In the genomic region with DNA sequence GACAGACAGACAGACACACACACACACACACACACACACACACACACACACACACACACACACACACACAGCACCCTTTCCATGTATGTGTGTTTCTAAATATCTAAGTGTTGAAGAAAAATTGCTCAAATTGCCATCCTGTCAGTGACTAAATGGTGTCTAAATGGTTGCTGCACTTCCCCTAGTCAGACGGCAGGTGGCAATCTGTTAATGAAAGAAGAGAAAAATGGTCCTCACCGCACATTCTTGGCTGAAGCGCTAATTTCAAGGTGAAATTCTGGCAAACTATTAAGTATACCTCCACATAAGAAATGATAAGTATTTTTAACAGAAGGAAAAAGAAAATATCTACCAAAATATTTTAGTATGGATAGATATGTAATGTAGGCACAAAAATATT, we compare ENCODE assay signal across 9 mouse cellular contexts. TPM values are rescaled to one million over a fixed set of nuclear protein-coding genes. Genes with fewer than 3 reads are reported as not detected.
DNase-seq lines count a peak whose midpoint lies in the region; ATAC-seq and TF ChIP-seq lines count a peak whose summit lies in the region.
"Had no signal": no experiment of that assay in that cellular context is flagged by ENCODE, and none has a peak within 500 bp of the region (broad histone marks: within the 10 kb centered on the region; RNA-seq: fewer than 3 reads in every experiment).

No protein-coding gene starts in this region.

- intact Hi-C loops in gastrocnemius, postnatal 14 days (cut with DNase I; ENCODE audit: low total_unique reads), result loop anchor here (5.0 kb wide), 1 partner anchor 328 kb away; no protein-coding TSS in a partner anchor

- H3K4me2 ChIP-seq in forebrain, embryonic 13.5 days, result no peak overlapping the region
- no peak overlapping the region for H3K4me2 ChIP-seq in forebrain, embryonic 12.5 days
- H3K4me2 ChIP-seq: midbrain, embryonic 12.5 days had no signal

- no peak overlapping the region for H3K27ac ChIP-seq in forebrain, embryonic 13.5 days
- H3K27ac ChIP-seq in forebrain, embryonic 12.5 days, result no peak overlapping the region
- H3K27ac ChIP-seq: midbrain, embryonic 12.5 days had no signal

- H3K36me3 ChIP-seq in forebrain, embryonic 13.5 days (ENCODE audit: poor library complexity, severe bottlenecking), result no peaks in the 10 kb centered on the region
- no peaks in the 10 kb centered on the region for H3K36me3 ChIP-seq in forebrain, embryonic 12.5 days (replicated peaks)
- H3K36me3 ChIP-seq: midbrain, embryonic 12.5 days had no signal

- H3K27me3 ChIP-seq in forebrain, embryonic 13.5 days, result no peaks in the 10 kb centered on the region
- no peaks in the 10 kb centered on the region for H3K27me3 ChIP-seq in forebrain, embryonic 12.5 days
- H3K27me3 ChIP-seq: midbrain, embryonic 12.5 days had no signal

- no peak for TF ChIP-seq POLR2A in lung, adult 2 months (IDR thresholded peaks at IDR 0.05; ENCODE audit: borderline replicate concordance, extremely low read depth, low read depth, low read length)

- no peak overlapping the region for H3K9ac ChIP-seq in forebrain, embryonic 13.5 days
- H3K9ac ChIP-seq in forebrain, embryonic 12.5 days, result no peak overlapping the region
- H3K9ac ChIP-seq: midbrain, embryonic 12.5 days had no signal

- WGBS in forebrain, embryonic 13.5 days, result 10% methylated on average over 3 of the region's 3 CpGs
- 11% methylated on average over 3 of the region's 3 CpGs for WGBS in forebrain, embryonic 12.5 days
- WGBS in lung, adult 2 months, result 3% methylated on average over 3 of the region's 3 CpGs

- TF ChIP-seq CTCF in lung, adult 2 months (IDR thresholded peaks at IDR 0.05; ENCODE audit: insufficient read depth, low read length), result peak; percentile 20; the same call in 1 of the 2 replicates

- no peaks in the 10 kb centered on the region for H3K4me1 ChIP-seq in forebrain, embryonic 13.5 days
- H3K4me1 ChIP-seq in forebrain, embryonic 12.5 days, result no peaks in the 10 kb centered on the region
- no peaks in the 10 kb centered on the region for H3K4me1 ChIP-seq in lung, adult 2 months (ENCODE audit: control insufficient read depth, insufficient read depth, low read length)
- H3K4me1 ChIP-seq: midbrain, embryonic 12.5 days had no signal

- DNase-seq in lung, adult 2 months, result no peak
- DNase-seq in lung, adult 18-20 months, result no peak
- peak; percentile 8 for DNase-seq in c-Kit-positive CD71-positive TER-119-positive erythroid progenitor cells, embryonic 14.5 days (ENCODE audit: low spot score)
- peak; percentile 37 to 45 for DNase-seq in kidney, postnatal 4 days
- DNase-seq in retina, embryonic 14.5 days (ENCODE audit: low spot score), result peak; percentile 82
- DNase-seq in gastrocnemius, postnatal 14 days, result no peak

- no peaks in the 10 kb centered on the region for H3K9me3 ChIP-seq in forebrain, embryonic 13.5 days (replicated peaks)
- H3K9me3 ChIP-seq in forebrain, embryonic 12.5 days, result no peaks in the 10 kb centered on the region
- H3K9me3 ChIP-seq: midbrain, embryonic 12.5 days had no signal

- H3K4me3 ChIP-seq in forebrain, embryonic 13.5 days, result no peak overlapping the region
- H3K4me3 ChIP-seq in forebrain, embryonic 12.5 days (replicated peaks), result no peak overlapping the region
- no peak overlapping the region for H3K4me3 ChIP-seq in lung, adult 2 months (replicated peaks; ENCODE audit: extremely low read depth, low read depth, low read length)
- H3K4me3 ChIP-seq: midbrain, embryonic 12.5 days had no signal

- peak; percentile 52; the same call in 1 of the 2 replicates for ATAC-seq in forebrain, embryonic 13.5 days
- no peak for ATAC-seq in forebrain, embryonic 12.5 days (ENCODE audit: low FRiP score)

RNA-seq across cellular contexts. Expression of a gene that starts 28.6 kb away (rescaled TPM):
- polyA plus RNA-seq in forebrain, embryonic 13.5 days (2015; fragmentation: Nextera tagmentation; extraction: Ambion mirVana), result 0.29 and 0.43 TPM in 2 replicates
- 0.73 and 1.5 TPM in 2 replicates for polyA plus RNA-seq in forebrain, embryonic 12.5 days (2016; fragmentation: Nextera tagmentation; extraction: Ambion mirVana)
- polyA plus RNA-seq in lung, adult 2 months (2012; rRNA removed), result 27.6 and 46.6 TPM in 2 replicates
- total RNA-seq in gastrocnemius, postnatal 14 days (2021), result 1 to 10 TPM; 3.5 to 3.6 TPM

Comparison
In these comparisons a context has a peak if more than half of its experiments do, and no peak if none do; other contexts are left out.
1. DNase-seq: peak in c-Kit-positive CD71-positive TER-119-positive erythroid progenitor cells, embryonic 14.5 days (single experiment), kidney, postnatal 4 days (2 of 2) and retina, embryonic 14.5 days (single experiment); none in lung, adult 2 months (single experiment), lung, adult 18-20 months (0 of 2) and gastrocnemius, postnatal 14 days (single experiment).
2. RNA of a gene that starts 28.6 kb away (polyA plus RNA-seq): 27.6 to 46.6 TPM in lung, adult 2 months; 0.73 to 1.5 TPM in forebrain, embryonic 12.5 days and 0.29 to 0.43 TPM in forebrain, embryonic 13.5 days; every median in the first group is over 10 times any median in the second.